Mouse (Mus musculus) thymus, adult 2 months (tissue): Measurements from ENCODE around the gene Cass4.

Experiments used
- CTCF ChIP-seq: fragments of 200-500 bp; IDR thresholded peaks from 2 replicates; pipeline ENCODE4 v1.5.1; 2012; ENCODE audit warnings: mild to moderate bottlenecking, control low read depth, low read length, moderate library complexity, borderline replicate concordance; ENCODE audit not compliant: control insufficient read depth, poor library complexity, insufficient read depth; ENCODE audit errors: extremely low read depth
- POLR2A ChIP-seq: fragments of 200-500 bp; IDR thresholded peaks from 2 replicates; pipeline ENCODE4 v1.6.1; 2012; ENCODE audit warnings: mild to moderate bottlenecking, low read length, control low read depth, moderate library complexity; ENCODE audit not compliant: control insufficient read depth, poor library complexity, insufficient read depth; ENCODE audit errors: extremely low read depth

- TF ChIP-seq CTCF (no peak), POLR2A (no peak)
Observed at GRCm38 (mm10) chr2:172381341-172381740, 12.3 kb upstream of the Cass4 start.
